Mouse (Mus musculus): ENCODE measurements around the gene Npas3.
A peak's percentile ranks its signal among the peaks of the same experiment; 100 is the strongest.

The Npas3 gene

DNA sequence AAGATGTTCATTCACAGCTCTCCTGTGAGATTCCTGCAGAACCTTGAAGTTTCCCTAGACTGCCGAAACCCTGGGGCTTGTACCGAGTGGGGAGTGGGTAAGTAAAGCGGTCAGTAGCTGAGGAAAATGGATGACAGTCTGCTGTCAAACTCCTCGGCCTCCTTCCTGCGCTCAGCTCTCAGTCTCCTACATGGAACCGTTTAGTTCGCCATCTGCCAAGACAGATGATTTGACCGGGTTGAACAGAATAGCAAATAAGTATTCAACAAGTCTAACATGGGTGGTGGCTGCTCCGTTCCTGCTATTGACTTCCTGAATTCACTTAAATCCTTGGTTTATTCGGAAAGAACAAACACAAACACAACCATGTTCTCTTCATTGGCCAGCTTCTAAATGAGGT is 541.0 kb downstream of the Npas3 start:
- no peak for DNase-seq (ENCODE audit: low spot score in 2 of 2)

DNA sequence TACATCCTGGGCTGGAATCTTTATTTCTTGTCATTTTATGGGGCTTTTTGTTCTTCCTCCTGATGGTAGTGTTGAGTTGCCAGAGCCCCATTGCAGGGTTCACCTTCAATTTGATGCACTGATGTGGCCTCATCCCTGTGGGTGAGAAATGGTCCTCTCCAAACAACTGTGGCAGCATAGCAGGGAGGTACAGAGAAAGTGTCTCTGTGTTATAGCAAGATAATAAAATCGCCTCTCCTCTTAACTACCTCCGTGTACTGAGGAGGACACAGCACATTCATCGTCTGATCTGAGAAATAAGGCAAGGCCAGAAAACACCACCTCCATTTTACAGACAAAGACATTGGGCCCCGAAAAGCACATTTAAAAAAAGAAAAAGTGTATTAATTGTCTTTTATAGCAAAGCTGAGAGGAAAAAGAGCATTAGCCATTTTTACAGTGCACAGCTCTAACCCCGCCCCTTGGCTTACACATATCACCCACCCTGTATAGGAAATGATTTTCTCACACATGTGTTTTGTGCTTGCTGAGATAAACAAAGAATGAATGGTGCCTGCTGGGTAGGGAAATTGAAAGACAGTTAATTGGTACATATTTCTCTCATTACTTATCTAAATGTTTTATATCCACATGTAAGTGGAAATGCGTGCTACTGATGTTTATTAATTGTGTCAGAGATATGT is 546.4 kb downstream of the Npas3 start:
- peak in 1 of 2 experiments; percentile 20 for DNase-seq (ENCODE audit: low spot score in 2 of 2)

DNA sequence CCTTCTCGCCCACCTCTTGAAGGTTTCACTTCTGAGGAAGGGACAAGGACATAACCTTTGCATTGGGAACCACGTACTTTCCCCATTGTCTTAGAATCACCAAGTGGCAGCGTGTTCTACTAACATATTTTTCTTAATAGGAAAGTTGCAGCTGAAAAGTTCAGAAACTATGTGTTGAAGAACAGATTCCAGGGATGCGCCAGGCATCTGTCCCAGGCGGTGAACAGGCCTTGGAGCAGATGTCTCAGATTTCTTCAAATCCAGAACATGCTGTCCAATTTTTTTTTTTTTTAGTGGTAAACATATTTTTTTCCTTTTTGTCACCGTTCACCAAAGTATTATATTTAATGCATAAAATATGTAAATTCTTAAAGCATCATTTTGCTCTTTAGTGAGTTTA is 553.4 kb downstream of the Npas3 start:
- DNase-seq (ENCODE audit: low spot score in 2 of 2): no peak

DNA sequence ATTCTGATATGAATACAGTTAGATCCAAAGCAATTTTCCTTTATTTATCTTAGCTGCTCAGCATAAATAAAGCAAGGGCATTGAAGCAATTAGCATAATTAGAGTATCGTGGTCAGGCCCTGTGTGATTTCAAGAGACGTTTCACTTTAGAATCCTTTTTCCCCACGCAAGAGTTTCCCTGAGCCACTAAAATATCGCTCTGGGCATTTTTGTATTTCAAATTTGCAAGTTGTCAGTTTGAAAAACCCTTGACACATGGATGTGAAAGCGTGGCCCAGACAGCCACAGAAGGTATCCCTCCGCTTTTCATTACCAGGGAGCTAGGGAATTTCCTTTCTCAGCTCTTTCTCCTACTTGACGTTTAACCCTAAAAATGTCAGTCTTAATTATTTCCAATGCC is 553.9 kb downstream of the Npas3 start:
- no peak for DNase-seq (ENCODE audit: low spot score in 2 of 2)

DNA sequence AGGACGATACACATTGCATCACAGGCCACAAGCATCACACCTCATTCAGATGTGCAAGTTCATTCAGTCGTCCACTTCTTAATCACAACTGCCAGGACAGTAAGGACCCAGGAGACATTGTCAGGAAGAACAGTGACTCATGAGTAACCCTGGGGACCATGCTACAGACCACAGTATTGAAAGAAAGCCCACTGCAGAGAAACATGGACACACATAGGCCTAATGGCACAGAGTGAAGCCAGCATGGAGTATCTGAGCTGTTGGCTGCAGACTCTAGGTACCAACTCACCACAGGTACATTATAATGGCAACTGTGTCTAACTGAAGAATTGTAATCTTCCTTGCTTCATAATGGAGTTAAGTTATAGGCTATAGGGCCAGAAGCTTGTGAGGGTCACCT is 561.6 kb downstream of the Npas3 start:
- no peak for DNase-seq (ENCODE audit: low spot score in 2 of 2)

DNA sequence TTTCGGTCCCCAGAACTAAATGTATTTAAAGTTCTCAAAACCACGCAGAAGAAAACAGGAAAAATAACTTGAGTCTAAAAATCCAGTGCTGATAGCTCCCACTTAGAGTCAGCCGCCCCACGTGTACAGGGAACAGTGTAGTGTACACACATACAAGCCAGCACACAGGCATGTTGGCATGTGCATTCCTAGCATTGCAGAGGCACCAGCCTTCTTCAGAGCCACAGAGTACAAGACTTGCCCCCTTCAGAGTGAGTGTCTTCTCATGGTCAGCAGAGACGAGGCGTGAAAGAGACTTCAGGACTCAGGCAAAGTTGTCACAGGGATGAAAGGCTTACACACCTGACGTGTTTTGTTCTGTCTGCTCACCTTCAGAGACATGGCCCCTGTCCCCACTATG is 565.8 kb downstream of the Npas3 start:
- no peak for DNase-seq (ENCODE audit: low spot score in 2 of 2)

DNA sequence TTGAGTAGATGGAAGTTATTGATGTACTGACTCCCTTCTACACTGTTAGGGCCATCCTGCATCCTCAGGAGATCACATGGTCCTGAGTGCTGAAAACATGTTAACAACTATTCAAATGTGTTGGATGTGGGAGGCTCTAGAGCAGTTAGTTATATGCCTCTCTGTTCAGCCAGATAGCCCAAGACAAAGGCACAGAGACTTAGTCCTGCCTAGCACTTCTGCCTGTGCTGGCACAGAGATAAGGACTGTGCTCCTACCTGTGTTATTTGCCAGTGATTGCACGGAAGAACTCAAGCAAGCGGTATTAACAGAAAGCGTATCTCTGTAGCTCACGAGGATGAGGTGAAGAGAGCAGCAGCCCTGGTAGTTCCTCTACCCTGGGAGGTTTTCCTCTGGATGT is 571.5 kb downstream of the Npas3 start:
- no peak for DNase-seq (ENCODE audit: low spot score in 2 of 2)

DNA sequence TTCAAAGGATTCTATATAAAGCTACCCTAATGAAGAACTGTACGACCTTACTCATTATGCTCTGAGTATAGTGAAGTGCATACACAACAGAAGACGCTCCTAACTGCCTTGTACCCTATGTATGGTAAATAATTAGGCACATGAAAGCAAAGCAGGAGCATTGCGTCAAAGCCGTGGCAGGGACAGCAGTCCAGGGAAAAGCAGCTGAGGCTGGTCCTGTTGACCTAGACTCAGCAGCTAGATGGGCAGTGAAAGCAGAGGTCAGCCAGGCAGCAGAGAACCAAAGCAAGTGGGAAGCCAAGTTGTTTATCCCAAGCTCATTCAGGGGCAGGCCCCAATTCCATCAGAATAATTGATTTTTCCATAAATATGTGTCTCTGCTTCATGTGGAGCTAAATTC is 574.4 kb downstream of the Npas3 start:
- no peak for DNase-seq (ENCODE audit: low spot score in 2 of 2)

DNA sequence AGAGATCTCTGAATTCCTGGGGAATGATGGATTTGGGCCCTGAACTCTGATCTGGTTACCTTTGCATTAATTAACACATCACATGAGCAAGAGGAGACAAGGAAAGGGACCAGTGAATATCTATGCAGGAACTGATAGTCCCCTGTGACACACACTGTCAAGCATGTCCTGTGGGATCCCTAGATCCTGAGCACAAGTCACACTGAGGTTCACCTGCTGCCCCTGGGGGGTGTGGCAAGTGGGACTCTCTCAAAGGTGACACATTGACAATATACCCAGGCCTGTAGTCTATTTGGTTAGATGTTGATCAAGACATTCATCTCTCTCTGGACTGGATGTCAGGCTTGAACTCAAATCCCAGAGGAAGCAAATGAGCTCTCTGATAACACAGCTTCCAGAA is 576.8 kb downstream of the Npas3 start:
- DNase-seq (ENCODE audit: low spot score in 2 of 2): no peak

DNA sequence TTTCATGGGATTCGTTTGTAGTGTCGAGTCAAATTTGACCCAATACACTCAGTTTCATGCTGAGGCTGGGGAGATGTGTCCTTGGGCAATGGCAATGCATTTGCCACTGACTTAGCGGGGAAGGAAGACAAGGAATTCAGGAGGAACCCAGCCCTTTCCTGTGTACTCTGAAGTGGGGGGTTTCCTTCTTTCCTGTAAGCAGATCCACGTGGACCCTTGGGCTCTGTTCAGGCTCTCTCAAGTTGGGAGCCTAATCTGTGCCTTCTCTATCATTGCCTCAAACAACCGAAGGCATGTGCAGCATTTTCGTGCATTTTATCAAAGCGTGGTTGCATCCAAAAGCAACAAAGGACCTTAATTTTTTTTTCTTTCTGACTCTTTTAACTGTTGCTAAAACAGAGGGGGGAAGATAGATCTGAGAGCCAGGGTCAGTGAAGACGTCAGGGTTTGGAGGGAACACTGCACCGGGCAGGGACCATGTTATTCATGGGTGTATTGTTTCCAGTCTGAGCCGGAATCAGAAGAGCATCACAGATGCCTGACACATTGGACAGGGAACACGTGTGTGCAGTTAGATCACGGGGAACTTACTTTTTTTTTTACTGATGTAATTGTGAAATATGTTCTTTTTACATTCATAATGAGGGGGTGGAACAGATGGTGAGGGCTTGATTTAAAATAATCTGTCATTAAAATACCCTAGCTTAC is 577.6 kb downstream of the Npas3 start:
- DNase-seq (ENCODE audit: low spot score in 2 of 2): no peak

DNA sequence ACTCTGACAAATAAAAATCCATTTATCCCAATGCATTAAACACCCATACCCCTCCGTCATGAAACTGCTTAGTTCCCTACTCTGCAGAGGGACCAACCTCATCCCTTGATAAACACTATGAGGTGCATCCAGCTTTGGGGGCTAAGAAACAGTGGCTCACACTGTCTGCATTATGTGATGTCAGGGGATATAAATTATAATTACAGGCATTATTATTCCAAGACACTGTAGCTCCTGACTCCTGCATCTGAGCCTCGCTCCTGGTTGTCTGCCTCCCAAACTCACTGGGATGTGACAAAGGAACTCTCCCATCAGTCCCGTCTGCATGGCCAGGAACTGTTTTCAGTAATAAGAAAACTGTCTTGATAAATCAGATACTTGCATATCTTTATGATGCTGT is 578.3 kb downstream of the Npas3 start:
- DNase-seq (ENCODE audit: low spot score in 2 of 2): no peak

DNA sequence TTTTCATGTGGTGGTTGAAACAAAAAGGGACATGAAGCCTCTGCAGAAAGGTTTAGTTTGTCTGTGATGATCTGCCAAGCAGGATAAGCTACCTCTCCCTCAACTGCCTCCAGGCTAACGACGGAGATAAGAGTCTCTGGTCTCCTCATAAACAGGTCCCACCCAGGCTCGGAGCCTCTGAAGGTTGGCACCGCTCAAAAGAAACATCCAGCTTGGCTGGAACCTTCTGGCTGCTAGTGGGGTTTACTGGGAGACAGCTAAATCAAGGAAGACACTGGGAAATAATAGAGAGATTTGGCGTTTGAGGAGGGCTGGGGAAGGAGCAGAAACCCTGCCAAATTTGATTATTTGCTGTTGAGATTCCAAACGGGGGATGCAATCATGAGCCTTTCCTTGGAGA is 584.1 kb downstream of the Npas3 start:
- DNase-seq (ENCODE audit: low spot score in 2 of 2): peak in 1 of 2 experiments; percentile 58

DNA sequence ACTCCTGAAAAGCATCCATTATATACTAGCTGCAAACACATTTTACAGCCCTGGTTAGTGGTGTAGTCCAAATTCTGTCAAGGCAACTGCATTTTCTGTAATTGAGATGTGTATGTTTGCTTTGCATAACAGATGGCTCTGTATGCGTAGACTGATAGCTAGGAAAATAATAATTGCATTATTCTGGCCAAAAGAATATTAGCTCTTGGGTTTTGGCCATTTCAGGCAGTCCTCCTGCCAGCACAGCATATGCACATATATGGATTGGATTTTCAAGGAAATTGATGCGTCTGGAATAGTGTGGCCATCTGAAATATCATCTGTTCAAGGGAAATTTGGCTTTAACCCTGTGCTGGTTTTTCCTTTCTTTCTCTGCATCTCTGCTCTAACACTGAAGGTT is 584.9 kb downstream of the Npas3 start:
- DNase-seq (ENCODE audit: low spot score in 2 of 2): no peak

DNA sequence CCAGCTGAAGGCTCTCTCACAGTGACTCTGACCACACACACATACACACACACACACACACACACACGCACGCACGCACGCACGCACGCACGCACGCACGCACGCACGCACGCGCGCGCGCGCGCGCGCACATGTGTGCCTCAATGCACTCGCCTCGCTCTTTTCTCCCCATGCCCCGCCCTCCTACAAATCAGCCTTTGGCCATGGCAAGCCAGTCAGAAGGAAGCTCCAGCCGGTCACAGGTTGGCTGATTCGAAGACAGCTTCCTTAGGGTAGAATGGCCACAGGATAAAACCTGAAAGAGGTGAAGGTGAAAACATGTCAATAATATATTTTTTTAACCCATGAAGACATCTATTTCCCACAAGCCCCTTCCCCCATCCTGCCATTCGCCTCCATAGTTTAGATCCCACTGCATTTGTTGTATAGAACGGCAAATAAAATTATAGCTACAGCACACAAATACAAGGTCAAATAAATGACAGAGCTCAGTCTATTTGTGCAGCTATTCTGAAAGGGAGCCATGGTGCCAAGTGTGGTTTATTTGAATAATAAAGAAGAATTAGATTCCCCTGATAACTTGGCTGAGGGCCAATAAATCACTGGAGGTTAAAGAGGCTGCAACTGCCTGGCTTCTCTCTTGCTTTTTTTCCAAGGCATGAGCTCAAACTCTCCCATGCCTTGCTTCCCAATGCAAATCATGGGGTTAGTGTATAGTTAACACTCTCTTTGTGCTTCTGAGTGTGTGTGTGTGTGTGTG is 587.7 kb downstream of the Npas3 start:
- DNase-seq (ENCODE audit: low spot score in 2 of 2): no peak

DNA sequence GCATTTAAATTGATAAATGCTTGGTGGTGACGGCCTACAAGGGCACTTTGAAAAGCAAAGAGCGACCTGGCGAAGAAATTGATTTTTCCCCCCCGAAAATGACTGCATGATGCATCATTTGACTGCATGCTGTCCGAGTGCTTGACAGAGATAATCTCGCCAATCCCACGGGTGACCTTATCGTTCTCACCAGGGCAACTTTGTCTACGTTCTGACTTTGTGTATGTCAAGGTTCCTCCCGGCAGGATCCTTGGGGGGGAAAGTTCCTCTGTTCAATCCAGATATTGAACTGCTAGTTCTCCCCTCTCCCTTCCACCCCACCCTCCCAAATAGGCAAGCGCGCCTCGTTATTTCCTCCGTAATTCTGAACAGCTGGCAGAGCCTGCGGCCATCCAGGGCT is 588.9 kb downstream of the Npas3 start:
- DNase-seq (ENCODE audit: low spot score in 2 of 2): peak in 1 of 2 experiments; percentile 45

DNA sequence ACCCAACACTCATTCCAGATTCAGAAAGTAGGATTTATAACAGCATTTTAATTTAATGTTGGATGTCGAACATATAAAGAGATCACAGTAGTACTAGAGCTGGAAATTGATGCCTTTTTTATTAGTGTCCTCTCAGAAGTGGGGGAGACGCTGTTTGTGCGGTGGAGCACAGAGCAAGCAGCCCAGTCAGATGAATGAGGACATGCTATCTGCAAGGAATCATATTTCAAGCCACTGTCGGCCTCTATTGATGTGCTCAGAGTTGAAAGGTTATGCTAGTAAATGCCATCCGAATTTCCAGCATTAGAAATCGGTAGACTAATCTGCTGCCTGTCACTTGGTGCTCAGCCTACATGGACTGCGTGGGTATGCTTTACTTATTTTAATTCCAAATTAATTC is 590.1 kb downstream of the Npas3 start:
- no peak for DNase-seq (ENCODE audit: low spot score in 2 of 2)

DNA sequence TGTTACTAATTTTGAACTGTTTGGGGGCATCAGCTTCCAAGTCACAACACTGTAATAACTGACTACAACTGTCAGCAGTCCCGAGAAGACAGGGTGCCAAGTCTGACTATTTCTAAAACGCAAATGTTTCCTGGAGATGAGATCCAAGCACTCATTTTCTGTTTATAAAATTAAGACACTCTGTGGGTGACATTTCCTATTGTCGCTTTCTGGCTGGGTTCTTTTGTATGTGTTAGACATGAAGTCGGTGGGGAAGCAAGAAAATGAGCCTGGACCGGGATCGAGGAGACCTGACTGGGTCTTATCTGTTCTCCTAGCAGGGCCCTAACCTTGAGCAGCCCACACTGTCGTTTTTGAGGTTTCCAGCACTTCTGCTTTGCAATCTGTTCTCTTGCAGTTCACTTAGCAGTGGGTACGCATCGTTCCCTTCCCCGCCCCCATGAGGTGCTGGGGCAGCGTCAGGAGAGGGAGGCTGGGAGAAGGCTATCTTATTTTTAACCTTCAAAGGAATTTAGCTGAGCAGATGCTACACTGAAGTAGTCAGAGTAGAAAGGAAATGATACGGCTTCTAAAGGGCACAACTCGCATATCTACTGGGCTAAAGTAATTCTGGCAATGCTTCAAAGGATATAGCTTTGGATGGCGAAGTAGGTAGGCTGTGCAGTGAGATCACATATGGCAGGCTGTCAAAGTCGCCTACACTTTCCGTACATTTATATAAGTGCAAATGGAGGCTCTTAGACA is 593.6 kb downstream of the Npas3 start:
- no peak for DNase-seq (ENCODE audit: low spot score in 2 of 2)

DNA sequence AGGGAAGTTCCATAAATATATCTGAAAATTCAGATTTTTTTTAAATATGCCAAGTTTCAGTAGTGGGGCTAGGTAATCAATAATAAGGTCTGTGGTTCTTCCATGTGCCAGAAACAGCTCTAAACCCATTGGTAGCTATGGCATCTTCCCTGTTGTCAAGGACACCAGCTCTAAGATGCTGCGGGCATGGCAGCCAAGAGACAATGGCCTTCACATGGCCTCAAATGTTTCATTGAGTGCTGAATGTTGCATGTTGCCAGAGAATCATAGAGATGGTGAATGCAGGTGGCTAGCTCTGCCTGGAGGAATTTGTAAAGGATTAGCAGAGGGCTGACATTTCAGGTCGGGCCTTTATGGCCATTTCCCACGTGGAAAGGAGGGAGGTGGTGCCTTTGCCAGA is 595.1 kb downstream of the Npas3 start:
- no peak for DNase-seq (ENCODE audit: low spot score in 2 of 2)

DNA sequence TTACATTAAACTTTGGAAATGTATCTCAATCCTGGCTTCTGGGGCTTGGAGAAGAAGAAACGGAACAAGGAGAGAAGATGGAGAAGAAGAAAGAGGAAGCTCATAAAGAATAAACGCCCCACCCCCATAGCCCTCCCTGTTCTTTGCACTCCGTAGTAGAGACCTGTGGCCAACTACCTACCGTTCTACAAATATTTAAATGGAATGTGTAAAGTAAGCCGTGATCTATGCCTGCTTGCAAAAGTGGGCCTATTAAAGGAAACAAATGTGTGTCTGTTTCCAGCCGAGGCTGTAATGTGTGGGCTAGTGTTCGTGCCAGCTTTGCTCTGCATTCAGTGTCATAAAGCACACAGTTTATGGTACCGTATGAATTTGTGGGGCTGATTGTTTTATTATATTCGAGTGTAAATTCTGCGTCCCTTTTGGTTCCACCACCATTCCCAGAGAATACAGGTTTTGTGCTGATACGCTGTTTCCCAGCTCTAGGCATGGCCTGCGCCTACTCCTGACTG is 597.7 kb downstream of the Npas3 start:
- DNase-seq (ENCODE audit: low spot score in 2 of 2): no peak

DNA sequence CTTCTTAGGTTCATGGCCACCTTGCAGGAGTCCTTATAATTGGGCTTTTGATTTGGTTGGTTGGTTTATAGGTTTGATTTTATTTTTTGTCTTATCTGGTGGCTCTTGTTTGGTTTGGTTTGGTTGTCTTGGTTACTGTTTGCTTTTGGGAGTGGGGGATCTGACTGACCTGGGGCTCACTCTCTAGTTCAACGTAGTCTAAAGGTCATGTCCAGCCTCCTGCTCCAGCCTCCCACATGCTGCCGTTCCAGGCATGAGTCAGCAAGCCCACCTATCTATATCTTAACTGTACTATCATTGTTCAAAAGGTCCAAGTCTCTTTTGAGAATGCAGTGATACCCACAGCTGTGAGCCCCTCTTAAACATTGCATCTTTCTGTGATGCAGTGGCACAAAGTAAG is 600.8 kb downstream of the Npas3 start:
- no peak for DNase-seq (ENCODE audit: low spot score in 2 of 2)

DNA sequence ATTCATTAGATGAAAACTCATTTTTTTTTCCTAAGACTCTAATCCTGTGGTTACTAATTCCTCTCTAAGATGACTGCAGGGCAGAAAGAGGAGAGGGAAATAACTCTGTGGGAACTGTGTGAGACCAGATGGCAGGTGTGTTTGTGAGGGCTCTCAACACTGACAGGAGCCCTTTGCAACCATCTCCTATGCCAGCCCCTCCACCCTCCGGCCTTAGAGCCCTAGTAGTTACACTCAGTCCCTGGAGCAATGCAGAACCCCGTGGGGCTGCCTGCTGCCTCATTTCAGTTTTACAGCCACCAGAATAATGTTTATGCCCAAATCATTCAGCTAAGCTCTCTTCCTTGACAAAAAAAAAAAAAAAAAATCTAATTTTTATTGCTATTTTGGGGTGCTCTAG is 604.0 kb downstream of the Npas3 start:
- no peak for DNase-seq (ENCODE audit: low spot score in 2 of 2)

DNA sequence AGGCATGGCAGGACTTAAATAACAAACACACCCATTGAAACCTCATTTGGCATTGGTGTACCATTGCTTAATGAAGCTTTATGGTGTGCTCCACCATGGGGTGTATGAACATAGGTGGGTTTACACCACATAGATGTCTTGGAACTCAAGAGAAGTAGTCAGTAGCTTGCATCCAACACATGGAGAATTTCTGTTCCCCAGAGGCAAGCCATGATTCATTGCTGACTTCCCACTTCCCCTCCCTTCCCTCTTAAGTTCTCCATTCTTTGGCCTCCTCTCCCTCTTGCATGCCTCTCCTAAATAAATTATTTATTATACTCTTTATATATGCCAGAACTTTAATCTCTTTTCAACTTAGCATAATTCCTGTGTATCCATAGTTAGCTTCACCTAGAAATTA is 611.7 kb downstream of the Npas3 start:
- no peak for DNase-seq (ENCODE audit: low spot score in 2 of 2)
